In the genomic region with DNA sequence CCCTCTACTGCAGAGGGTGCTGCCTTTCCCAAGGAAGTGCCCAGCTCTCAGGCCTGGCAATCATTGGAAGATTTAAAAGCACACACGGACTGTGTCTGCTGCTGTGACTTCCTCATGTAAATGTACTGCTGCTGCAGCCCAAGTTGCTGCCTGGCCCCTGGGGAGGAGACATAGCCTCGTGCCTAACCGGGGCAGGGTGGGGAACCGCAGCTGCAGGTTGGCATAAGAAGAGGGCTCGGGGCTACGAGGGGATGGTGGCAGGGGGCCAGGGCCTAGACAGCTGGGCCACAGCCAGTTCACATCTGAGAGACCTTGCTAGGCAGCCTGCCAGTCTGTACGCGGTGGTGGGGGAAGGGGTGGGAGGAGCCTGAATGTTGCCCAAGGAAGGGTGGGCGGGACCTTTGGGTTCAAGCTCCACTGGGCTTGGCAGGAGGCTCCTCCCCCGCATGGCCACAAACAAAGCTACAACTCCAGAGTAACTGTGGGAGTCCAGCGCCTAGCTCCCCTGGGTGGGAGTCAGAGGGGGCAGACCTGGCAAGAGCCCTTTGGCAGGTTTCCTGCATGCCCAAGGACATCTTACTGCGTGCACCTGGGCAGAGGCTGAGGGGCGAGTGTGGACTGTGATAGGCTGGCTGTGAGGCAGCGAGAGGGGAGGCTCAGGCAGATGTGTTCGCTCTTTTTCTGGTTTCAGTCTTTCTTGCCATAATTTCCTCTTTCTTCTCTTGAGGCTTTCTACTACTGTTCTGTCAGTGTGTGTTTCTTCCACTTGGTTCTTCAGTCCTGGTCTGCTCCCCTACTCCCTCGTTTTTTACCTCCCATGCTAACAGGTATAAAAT, we compare ENCODE assay signal across 7 mouse cellular contexts. TPM values are rescaled to one million over a fixed set of nuclear protein-coding genes. Genes with fewer than 3 reads are reported as not detected.
DNase-seq lines count a peak whose midpoint lies in the region; ATAC-seq and TF ChIP-seq lines count a peak whose summit lies in the region.

No protein-coding gene starts in this region.

- WGBS in intestine, postnatal 0 days = 6% methylated on average over 16 of the region's 16 CpGs
- WGBS in liver, adult 2 months = 6% methylated on average over 16 of the region's 16 CpGs
- WGBS in midbrain, postnatal 0 days = 13% methylated on average over 16 of the region's 16 CpGs

- peak overlapping the region; percentile 24; the same call in 1 of the 2 replicates for H3K9ac ChIP-seq in intestine, postnatal 0 days (ENCODE audit: low read depth, low read length)
- H3K9ac ChIP-seq in liver, adult 2 months (ENCODE audit: low read depth, low read length) = peak overlapping the region; percentile 61
- no peak overlapping the region for H3K9ac ChIP-seq in midbrain, postnatal 0 days (replicated peaks; ENCODE audit: low read length, poor library complexity, severe bottlenecking)

- TF ChIP-seq POLR2A in liver, adult 2 months (IDR thresholded peaks at IDR 0.05; ENCODE audit: extremely low read depth, insufficient read depth, low read length) = 0 out of 2 replicates have a peak, but pooled peaks have one; percentile 24

- peak; percentile 70 for DNase-seq in WW6 (ENCODE audit: low read depth, low spot score)
- peak; percentile 94 for DNase-seq in embryo, embryonic 10.5 days (ENCODE audit: low spot score)
- peak; percentile 98 for DNase-seq in heart, adult 11 months
- peak; percentile 83 for DNase-seq in liver, adult 2 months (ENCODE audit: extremely low read depth, low read depth, low spot score)
- peak; percentile 92 for DNase-seq in midbrain, postnatal 0 days (ENCODE audit: low spot score)
- peak; percentile 91 to 94 for DNase-seq in spleen, postnatal 36 days (ENCODE audit: low spot score in 2 of 2)

- H3K27ac ChIP-seq in intestine, postnatal 0 days (ENCODE audit: low read depth, low read length) = peak overlapping the region; percentile 90
- peak overlapping the region; percentile 55 for H3K27ac ChIP-seq in liver, adult 2 months (replicated peaks; ENCODE audit: insufficient read depth, low read depth, low read length)
- peak overlapping the region; percentile 40; the same call in 1 of the 2 replicates for H3K27ac ChIP-seq in midbrain, postnatal 0 days (ENCODE audit: low read depth, low read length)

- peaks cover 15% of the 10 kb centered on the region; the same call in 1 of the 2 replicates for H3K4me1 ChIP-seq in intestine, postnatal 0 days (replicated peaks; ENCODE audit: control insufficient read depth, insufficient read depth, low read length)
- H3K4me1 ChIP-seq in liver, adult 2 months (ENCODE audit: control insufficient read depth, insufficient read depth, low read length) = peaks cover 20% of the 10 kb centered on the region
- peaks cover 16% of the 10 kb centered on the region; the same call in 1 of the 2 replicates for H3K4me1 ChIP-seq in midbrain, postnatal 0 days (ENCODE audit: insufficient read depth, low read length)

- H3K4me2 ChIP-seq in intestine, postnatal 0 days (replicated peaks; ENCODE audit: low read depth) = peak overlapping the region; percentile 67
- H3K4me2 ChIP-seq in midbrain, postnatal 0 days (ENCODE audit: low read depth, low read length, poor library complexity, severe bottlenecking) = peak overlapping the region; percentile 31

- peaks cover 6% of the 10 kb centered on the region; the same call in 1 of the 2 replicates for H3K79me2 ChIP-seq in liver, adult 2 months (ENCODE audit: control insufficient read depth, insufficient read depth, low read length)

- H3K27me3 ChIP-seq in intestine, postnatal 0 days (replicated peaks; ENCODE audit: control insufficient read depth, insufficient read depth, low read length) = no peaks in the 10 kb centered on the region
- H3K27me3 ChIP-seq in liver, adult 2 months (ENCODE audit: control insufficient read depth, insufficient read depth, low read length) = no peaks in the 10 kb centered on the region
- no peaks in the 10 kb centered on the region for H3K27me3 ChIP-seq in midbrain, postnatal 0 days (ENCODE audit: insufficient read depth, low read length)

- H3K9me3 ChIP-seq in intestine, postnatal 0 days (ENCODE audit: control insufficient read depth) = no peaks in the 10 kb centered on the region
- H3K9me3 ChIP-seq in midbrain, postnatal 0 days (ENCODE audit: low read length) = no peaks in the 10 kb centered on the region

- ATAC-seq in intestine, postnatal 0 days = peak; percentile 85
- peak; percentile 69 for ATAC-seq in midbrain, postnatal 0 days (ENCODE audit: low FRiP score)

- peak; percentile 22; the same call in 1 of the 2 replicates for TF ChIP-seq CTCF in intestine, postnatal 0 days (IDR thresholded peaks at IDR 0.05; ENCODE audit: low read depth)
- TF ChIP-seq CTCF in liver, adult 2 months (IDR thresholded peaks at IDR 0.05; ENCODE audit: low read depth, low read length) = no peak
- TF ChIP-seq CTCF in midbrain, postnatal 0 days (IDR thresholded peaks at IDR 0.05) = peak; percentile 1; the same call in 1 of the 2 replicates

- H3K4me3 ChIP-seq in intestine, postnatal 0 days (ENCODE audit: low read depth, low read length) = peak overlapping the region; percentile 29
- peak overlapping the region; percentile 58 for H3K4me3 ChIP-seq in liver, adult 2 months (ENCODE audit: insufficient read depth, low read depth, low read length)
- no peak overlapping the region for H3K4me3 ChIP-seq in midbrain, postnatal 0 days (ENCODE audit: low read depth, low read length)

- H3K36me3 ChIP-seq in intestine, postnatal 0 days (ENCODE audit: control insufficient read depth, insufficient read depth) = no peaks in the 10 kb centered on the region
- no peaks in the 10 kb centered on the region for H3K36me3 ChIP-seq in liver, adult 2 months (ENCODE audit: control insufficient read depth, insufficient read depth, low read length)
- no peaks in the 10 kb centered on the region for H3K36me3 ChIP-seq in midbrain, postnatal 0 days (ENCODE audit: insufficient read depth, low read length)

RNA-seq across cellular contexts. Expression of a gene that starts 5.8 kb away (rescaled TPM):
- 23.1 and 25.1 TPM in 2 replicates for polyA plus RNA-seq in intestine, postnatal 0 days (2015; fragmentation: Nextera tagmentation; extraction: Ambion mirVana)
- total RNA-seq in liver, adult 2 months (2014; rRNA removed) = 3.7 and 5.4 TPM in 2 replicates
- 4.0 and 4.4 TPM in 2 replicates for polyA plus RNA-seq in liver, adult 2 months (2012; rRNA removed)
- 40.3 and 43.7 TPM in 2 replicates for total RNA-seq in midbrain, postnatal 0 days (2014; rRNA removed)
- polyA plus RNA-seq in midbrain, postnatal 0 days (2015; fragmentation: Nextera tagmentation; extraction: Ambion mirVana) = 26.3 and 29.2 TPM in 2 replicates

RNA-seq across cellular contexts. Expression of a gene that starts 40.2 kb away (rescaled TPM):
- polyA plus RNA-seq in intestine, postnatal 0 days (2015; fragmentation: Nextera tagmentation; extraction: Ambion mirVana) = 526 and 531 TPM in 2 replicates
- 51.7 and 62.5 TPM in 2 replicates for total RNA-seq in liver, adult 2 months (2014; rRNA removed)
- polyA plus RNA-seq in liver, adult 2 months (2012; rRNA removed) = 108 and 114 TPM in 2 replicates
- 15.2 and 22.3 TPM in 2 replicates for total RNA-seq in midbrain, postnatal 0 days (2014; rRNA removed)
- 30.6 and 33.7 TPM in 2 replicates for polyA plus RNA-seq in midbrain, postnatal 0 days (2015; fragmentation: Nextera tagmentation; extraction: Ambion mirVana)

RNA-seq across cellular contexts. Expression of a gene that starts 40.2 kb away (rescaled TPM):
- 6.5 and 7.4 TPM in 2 replicates for polyA plus RNA-seq in intestine, postnatal 0 days (2015; fragmentation: Nextera tagmentation; extraction: Ambion mirVana)
- 1.2 and 1.9 TPM in 2 replicates for total RNA-seq in liver, adult 2 months (2014; rRNA removed)
- polyA plus RNA-seq in liver, adult 2 months (2012; rRNA removed) = 2.1 and 2.2 TPM in 2 replicates
- total RNA-seq in midbrain, postnatal 0 days (2014; rRNA removed) = 5.9 and 7.4 TPM in 2 replicates
- 2.5 and 2.8 TPM in 2 replicates for polyA plus RNA-seq in midbrain, postnatal 0 days (2015; fragmentation: Nextera tagmentation; extraction: Ambion mirVana)

RNA-seq across cellular contexts. Expression of a gene that starts 53.7 kb away (rescaled TPM):
- 0.77 and 1.3 TPM in 2 replicates for polyA plus RNA-seq in intestine, postnatal 0 days (2015; fragmentation: Nextera tagmentation; extraction: Ambion mirVana)
- total RNA-seq in liver, adult 2 months (2014; rRNA removed) = 0.40 and 0.46 TPM in 2 replicates
- polyA plus RNA-seq in liver, adult 2 months (2012; rRNA removed) = 0.57 and 0.95 TPM in 2 replicates
- 1.2 and 1.6 TPM in 2 replicates for total RNA-seq in midbrain, postnatal 0 days (2014; rRNA removed)
- 2.4 and 3.2 TPM in 2 replicates for polyA plus RNA-seq in midbrain, postnatal 0 days (2015; fragmentation: Nextera tagmentation; extraction: Ambion mirVana)

Comparison
In these comparisons a context has a peak if more than half of its experiments do, and no peak if none do; other contexts are left out.
1. H3K27ac ChIP-seq: peak in every context shown above with its lines; median percentile 90 in intestine, postnatal 0 days; 55 in liver, adult 2 months; 40 in midbrain, postnatal 0 days.